Mouse (Mus musculus) midbrain, embryonic 10.5 days (tissue): ENCODE data around the gene Stx4a. TPM values are rescaled to one million over a fixed set of nuclear protein-coding genes. Genes with fewer than 3 reads are reported as not detected.

Experiments used
- DNase-seq: peaks from one replicate; pipeline ENCODE4 v3.0.0-alpha.2; 2017; ENCODE audit warnings: low spot score
- H3K27ac ChIP-seq: fragments of 300-500 bp; sonication (generic); replicated peaks from 2 replicates; pipeline ENCODE4 v1.5.1; 2016; ENCODE audit warnings: mild to moderate bottlenecking
- H3K27me3 ChIP-seq: fragments of 300-500 bp; sonication (generic); 2 replicates; pipeline ENCODE4 v1.6.1; 2016; ENCODE audit warnings: low read depth, mild to moderate bottlenecking; ENCODE audit not compliant: poor library complexity, severe bottlenecking
- H3K36me3 ChIP-seq: fragments of 300-500 bp; sonication (generic); 2 replicates; pipeline ENCODE4 v1.6.1; 2016; ENCODE audit warnings: mild to moderate bottlenecking, moderate library complexity
- H3K4me1 ChIP-seq: fragments of 300-500 bp; sonication (generic); 2 replicates; pipeline ENCODE4 v1.6.1; 2016
- H3K4me3 ChIP-seq: fragments of 300-500 bp; sonication (generic); 2 replicates; pipeline ENCODE4 v1.5.1; 2016; ENCODE audit warnings: mild to moderate bottlenecking, moderate library complexity
- H3K9me3 ChIP-seq: fragments of 300-500 bp; sonication (generic); replicated peaks from 2 replicates; pipeline ENCODE4 v1.6.1; 2016; ENCODE audit warnings: mild to moderate bottlenecking
- WGBS: fragments of 180-500 bp; shearing (Covaris S2); methylation state at CpG from one replicate; pipeline ENCODE4 v1.1.7; 2016; 5-methylcytosine and 5-hydroxymethylcytosine counted together
- polyA plus RNA-seq: library from polyadenylated mRNA; unstranded; fragments of >200 nt; fragmentation: Nextera tagmentation; extraction: Ambion mirVana; gene quantifications from 2 replicates; pipeline ENCODE4 v1.2.1, GENCODE M21; 2016

Gene Stx4a
- polyA plus RNA-seq, 1 experiment from 2014 or later, result 19.5 TPM

DNA sequence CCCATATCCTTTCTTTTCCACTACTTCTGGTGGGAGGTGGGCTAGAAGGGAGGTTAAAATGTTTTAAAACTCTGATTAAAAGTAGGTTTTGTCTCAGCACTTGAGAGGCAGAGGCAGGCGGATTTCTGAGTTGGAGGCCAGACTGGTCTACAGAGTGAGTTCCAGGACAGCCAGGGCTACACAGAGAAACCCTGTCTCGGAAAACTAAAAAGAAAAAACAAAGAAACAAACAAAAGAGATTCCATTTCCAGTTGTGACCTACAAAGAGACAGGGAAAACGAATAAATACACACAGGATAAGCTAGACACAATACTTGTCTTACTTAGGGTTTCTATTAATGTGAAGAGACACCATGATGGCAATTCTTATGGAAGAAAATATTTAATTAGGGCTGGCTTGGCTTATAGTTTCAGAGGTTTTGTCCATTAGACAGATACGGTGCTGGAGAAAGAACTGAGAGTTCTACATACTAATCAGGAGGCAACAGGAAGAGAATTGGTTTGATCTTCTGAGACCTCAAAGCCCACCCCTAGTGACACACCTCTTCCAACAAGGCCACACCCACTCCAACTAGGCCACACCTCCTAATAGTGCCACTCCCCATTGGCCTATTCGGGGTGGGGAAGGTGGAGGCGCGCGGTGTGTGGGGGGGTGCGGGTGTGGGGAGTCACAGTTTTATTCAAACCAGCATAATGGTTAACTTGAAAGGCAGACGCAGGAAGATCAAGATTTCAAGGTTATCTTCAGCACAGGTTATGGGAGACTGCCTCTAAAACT is 74.3 kb downstream of the Stx4a start:
- Histone ChIP-seq H3K27ac (no peak overlapping the region), H3K36me3 (peaks cover 4% of the 10 kb centered on the region; the same call in 1 of the 2 replicates), H3K4me1 (peaks cover 17% of the 10 kb centered on the region), H3K27me3 (no peaks in the 10 kb centered on the region), H3K9me3 (no peaks in the 10 kb centered on the region), H3K4me3 (no peak overlapping the region)
- 42% methylated on average over 10 of the region's 10 CpGs for WGBS
- DNase-seq, result no peak

Other genes starting within 250 kb of the Stx4a start
- 14.4 and 16.9 TPM in 2 replicates for gene Ccdc189, start 235.7 kb upstream of the Stx4a start, polyA plus RNA-seq
- gene Rnf40, start 235.5 kb upstream of the Stx4a start, polyA plus RNA-seq, result 56.7 and 59.6 TPM in 2 replicates
- gene Zfp629, start 208.5 kb upstream of the Stx4a start, polyA plus RNA-seq, result 32.2 and 37.1 TPM in 2 replicates
- 47.8 and 48.9 TPM in 2 replicates for gene Bcl7c, start 115.4 kb upstream of the Stx4a start, polyA plus RNA-seq
- gene Ctf1, start 111.6 kb upstream of the Stx4a start, polyA plus RNA-seq, result 5.1 and 5.2 TPM in 2 replicates
- gene Ctf2, start 92.1 kb upstream of the Stx4a start, polyA plus RNA-seq, result 0.22 and 0.36 TPM in 2 replicates
- gene Fbxl19, start 79.8 kb upstream of the Stx4a start, polyA plus RNA-seq, result 7.9 and 8.3 TPM in 2 replicates
- gene Orai3, start 54.5 kb upstream of the Stx4a start, polyA plus RNA-seq, result 8.3 and 10.1 TPM in 2 replicates
- gene Setd1a, start 47.6 kb upstream of the Stx4a start, polyA plus RNA-seq, result 13.4 and 14.7 TPM in 2 replicates
- gene Gm49388, start 38.7 kb upstream of the Stx4a start, polyA plus RNA-seq, result 0.35 TPM in 1 of 2 replicates, not detected in the other
- 5.0 and 7.2 TPM in 2 replicates for gene Hsd3b7, start 23.7 kb upstream of the Stx4a start, polyA plus RNA-seq
- gene Stx1b, start 255 bp downstream of the Stx4a start, polyA plus RNA-seq, result 5.4 and 9.7 TPM in 2 replicates
- gene Zfp646, start 51.9 kb downstream of the Stx4a start, polyA plus RNA-seq, result 17.2 and 18.7 TPM in 2 replicates
- gene Zfp668, start 52.5 kb downstream of the Stx4a start, polyA plus RNA-seq, result 41.5 and 47.3 TPM in 2 replicates
- 0.52 and 0.68 TPM in 2 replicates for gene Prss53, start 66.7 kb downstream of the Stx4a start, polyA plus RNA-seq
- not detected in 2 replicates for gene Gm21974, start 71.2 kb downstream of the Stx4a start, polyA plus RNA-seq
- 43.4 and 44.6 TPM in 2 replicates for gene Vkorc1, start 71.3 kb downstream of the Stx4a start, polyA plus RNA-seq
- 128 and 130 TPM in 2 replicates for gene Bckdk, start 79.8 kb downstream of the Stx4a start, polyA plus RNA-seq
- gene Kat8, start 88.2 kb downstream of the Stx4a start, polyA plus RNA-seq, result 51.1 and 52.4 TPM in 2 replicates
- 1.6 and 2.1 TPM in 2 replicates for gene Prss8, start 105.8 kb downstream of the Stx4a start, polyA plus RNA-seq
- gene Prss36, start 122.4 kb downstream of the Stx4a start, polyA plus RNA-seq, result 11.0 and 13.0 TPM in 2 replicates
- 336 and 358 TPM in 2 replicates for gene Fus, start 143.2 kb downstream of the Stx4a start, polyA plus RNA-seq
- 6.1 and 7.5 TPM in 2 replicates for gene Pycard, start 169.6 kb downstream of the Stx4a start, polyA plus RNA-seq
- not detected in 2 replicates for gene Trim72, start 179.7 kb downstream of the Stx4a start, polyA plus RNA-seq
- 0.48 and 0.68 TPM in 2 replicates for gene Itgam, start 238.3 kb downstream of the Stx4a start, polyA plus RNA-seq
- not detected in 2 replicates for gene Gm49368, start 238.4 kb downstream of the Stx4a start, polyA plus RNA-seq